Mouse (Mus musculus) bone marrow, adult 2 months (tissue): Measurements from ENCODE around the gene Prr11. TPM values are rescaled to one million over a fixed set of nuclear protein-coding genes. Genes with fewer than 3 reads are reported as not detected.

Experiments used
- H3K27ac ChIP-seq: fragments of 200-500 bp; 2 replicates; pipeline ENCODE4 v1.5.1; 2012; ENCODE audit warnings: low read depth, mild to moderate bottlenecking, control low read depth, inconsistent platforms, low read length; ENCODE audit not compliant: control insufficient read depth, poor library complexity, insufficient read depth
- H3K4me1 ChIP-seq: fragments of 200-500 bp; 2 replicates; pipeline ENCODE4 v1.6.1; 2011; ENCODE audit warnings: low read length; ENCODE audit not compliant: control insufficient read depth, insufficient read depth
- H3K4me3 ChIP-seq: fragments of 200-500 bp; replicated peaks from 2 replicates; pipeline ENCODE3; 2011; ENCODE audit warnings: mild to moderate bottlenecking, low read depth, low read length, control low read depth; ENCODE audit not compliant: control insufficient read depth
- CTCF ChIP-seq: fragments of 200-500 bp; IDR thresholded peaks from 2 replicates; pipeline ENCODE4 v1.5.1; 2011; ENCODE audit warnings: low read length, control low read depth; ENCODE audit not compliant: control insufficient read depth, insufficient read depth
- POLR2A ChIP-seq: fragments of 200-500 bp; IDR thresholded peaks from 2 replicates; pipeline ENCODE4 v1.6.1; 2011; ENCODE audit warnings: low read depth, mild to moderate bottlenecking, control low read depth, low read length, borderline replicate concordance; ENCODE audit not compliant: control insufficient read depth
- WGBS: fragments of 180-500 bp; shearing (Covaris S2); methylation state at CpG from one replicate; pipeline ENCODE4 v1.1.7; 2018; 5-methylcytosine and 5-hydroxymethylcytosine counted together
- polyA plus RNA-seq: library from polyadenylated mRNA; stranded (reverse); fragments of >200 nt; gene quantifications from 2 replicates; pipeline ENCODE4 v1.2.4, GENCODE M21; 2011; ENCODE audit warnings: low replicate concordance; ENCODE audit not compliant: missing spikeins, insufficient read depth, insufficient read length

Prr11 gene
- polyA plus RNA-seq, 1 experiment, result 10.4 TPM

- no peak overlapping the region for H3K27ac ChIP-seq
- no peak overlapping the region for H3K4me3 ChIP-seq
- TF ChIP-seq POLR2A, result no peak
- TF ChIP-seq CTCF, result no peak
- H3K4me1 ChIP-seq, result no peaks in the 10 kb centered on the region
- WGBS, result 57% methylated on average over 9 of the region's 9 CpGs
Measured at GRCm38 (mm10) chr11:87039307-87039963, 69.1 kb downstream of the Prr11 start.

Other genes with a start within 250 kb of the Prr11 start
- 3.4 and 4.7 TPM in 2 replicates for gene Ypel2, start 115.0 kb downstream of the Prr11 start, polyA plus RNA-seq
- gene Gdpd1, start 34.6 kb downstream of the Prr11 start, polyA plus RNA-seq, result 2.8 TPM in 2 replicates
- gene Smg8, start 21.9 kb downstream of the Prr11 start, polyA plus RNA-seq, result 3.5 and 9.5 TPM in 2 replicates
- gene Ska2, start 526 bp upstream of the Prr11 start, polyA plus RNA-seq, result 37.2 and 47.0 TPM in 2 replicates
- gene Trim37, start 18.4 kb upstream of the Prr11 start, polyA plus RNA-seq, result 11.4 and 16.0 TPM in 2 replicates